Mouse (Mus musculus) lung, postnatal 4 days (tissue): ENCODE measurements around the gene Hif3a.

Experiments used
- DNase-seq, 2 experiments: peaks; one replicate each; pipeline ENCODE4 v3.0.0; 2021

The Hif3a gene

DNA sequence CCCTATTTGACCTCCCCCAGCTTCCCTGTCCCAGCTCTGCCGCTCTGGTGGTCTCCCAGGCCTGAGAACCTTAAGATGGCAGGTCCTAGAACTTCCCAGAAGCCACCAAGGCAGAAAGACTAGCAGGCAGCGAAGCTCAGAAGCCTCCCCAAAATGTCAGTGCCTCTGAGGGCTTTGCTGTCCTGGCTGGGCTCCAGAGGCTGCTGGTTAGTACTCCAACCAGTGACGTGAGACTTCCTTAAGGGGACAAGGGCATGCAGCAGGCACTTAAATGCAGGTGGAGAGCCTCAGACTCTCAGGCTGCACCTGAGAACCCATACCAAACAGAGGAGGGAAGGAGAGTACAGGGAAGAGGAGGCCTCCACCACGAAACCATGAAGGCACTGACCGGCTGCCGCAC, 38.1 kb downstream of the Hif3a start:
- peak; percentile 68 to 74 for DNase-seq

DNA sequence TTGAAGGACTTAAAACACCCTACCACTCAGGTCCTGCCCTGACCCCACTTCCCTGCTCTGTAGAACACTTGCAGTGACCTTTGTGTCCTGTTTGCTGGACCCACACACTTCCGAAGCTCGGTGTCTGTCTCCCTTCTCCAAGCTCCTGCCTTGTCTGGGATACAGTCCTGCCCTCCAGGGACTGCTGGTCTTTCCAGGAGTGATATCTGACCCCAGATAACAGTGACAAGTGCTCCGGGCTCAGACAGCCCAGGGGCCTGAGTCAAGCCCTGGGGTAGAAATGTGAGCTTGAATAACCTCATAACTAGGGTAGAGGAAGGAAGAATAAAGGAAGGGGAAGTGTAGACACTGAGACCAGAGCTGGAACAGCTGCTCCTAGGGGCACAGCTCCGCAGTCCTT, 38.5 kb downstream of the Hif3a start:
- no peak for DNase-seq

GRCm38 (mm10) chr7:17022176-17022575, 40.1 kb downstream of the Hif3a start:
- DNase-seq = no peak

DNA sequence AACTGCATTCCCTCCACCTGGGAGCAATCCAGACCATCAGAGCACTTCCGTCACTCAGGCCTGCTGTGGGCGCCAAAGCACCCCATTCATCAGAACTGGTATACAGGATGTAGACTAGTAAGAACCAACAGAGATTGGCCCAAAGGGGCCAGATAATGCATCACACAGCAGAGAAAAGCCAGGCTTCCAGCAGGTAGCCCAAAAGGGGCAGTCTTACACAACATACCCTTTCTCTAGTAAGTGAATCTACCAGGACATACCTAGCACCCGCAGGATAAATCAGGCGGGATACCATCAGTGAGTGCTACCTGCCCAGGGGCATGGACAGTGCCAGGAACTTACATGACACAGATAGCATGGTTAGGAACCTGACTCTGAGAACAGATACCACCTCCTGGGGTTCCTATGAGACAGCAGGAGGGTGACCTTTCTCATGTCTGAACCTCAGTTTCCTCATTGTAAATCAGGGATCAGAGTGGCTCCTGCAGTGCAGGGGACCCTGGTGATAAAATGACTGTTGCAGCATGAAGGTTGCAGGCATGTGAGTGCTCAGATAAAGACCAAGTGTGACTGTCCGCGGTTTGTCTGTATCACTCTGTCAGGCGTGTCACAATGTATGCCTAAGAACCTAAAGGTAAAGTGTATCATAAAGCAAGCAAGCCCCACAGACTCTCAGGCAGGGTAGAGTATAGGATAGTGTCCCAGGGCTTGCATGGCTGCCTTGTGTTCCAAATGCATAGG, 42.6 kb downstream of the Hif3a start:
- no peak for DNase-seq

GRCm38 (mm10) chr7:17017921-17018320, 44.3 kb downstream of the Hif3a start:
- no peak for DNase-seq

DNA sequence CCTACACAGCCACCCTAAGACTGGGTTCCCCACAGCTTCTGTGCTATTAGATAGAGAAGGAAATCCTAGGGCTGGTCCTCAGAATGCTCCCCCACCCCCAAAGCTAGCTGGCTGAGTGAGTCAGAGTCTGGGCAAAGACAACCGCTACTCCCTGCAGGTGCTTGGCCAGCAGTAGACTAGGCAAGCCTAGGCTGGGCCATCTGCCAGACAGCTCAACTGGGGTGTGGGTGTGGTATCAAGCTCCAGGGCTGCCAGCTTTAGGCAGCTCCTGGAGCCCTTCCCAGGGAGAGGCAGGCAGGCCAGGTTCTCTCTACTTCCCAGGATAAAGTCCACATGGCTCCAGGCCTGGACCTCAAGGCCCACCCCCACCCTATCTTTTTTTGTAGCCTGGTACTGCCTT, 45.2 kb downstream of the Hif3a start:
- DNase-seq = peak; percentile 77 to 87

DNA sequence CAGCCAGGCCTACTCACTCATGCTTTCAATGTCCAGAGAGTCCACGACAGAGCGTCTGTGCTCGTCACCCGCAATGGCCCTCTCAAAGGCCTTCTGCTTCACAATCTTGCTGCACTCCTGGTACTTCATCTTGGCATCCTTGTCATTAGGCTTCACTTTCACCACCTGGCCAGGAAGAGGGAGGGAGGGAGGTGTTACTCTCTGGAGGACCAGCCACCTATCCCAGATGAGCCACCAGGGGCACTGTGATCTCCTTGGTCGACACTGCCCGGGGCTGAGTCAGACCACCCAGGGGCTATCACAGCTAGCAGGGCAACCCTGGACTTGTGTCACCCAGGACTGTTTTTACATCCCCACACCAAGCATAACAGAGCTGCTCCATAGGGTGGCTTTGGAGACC, 46.8 kb downstream of the Hif3a start:
- no peak for DNase-seq

- no peak for DNase-seq
These were observed 50.2 kb downstream of the Hif3a start for GRCm38 (mm10) chr7:17011909-17012590.

- DNase-seq = peak in 1 of 2 experiments; percentile 36
These were observed 52.2 kb downstream of the Hif3a start for GRCm38 (mm10) chr7:17010010-17010347.

DNA sequence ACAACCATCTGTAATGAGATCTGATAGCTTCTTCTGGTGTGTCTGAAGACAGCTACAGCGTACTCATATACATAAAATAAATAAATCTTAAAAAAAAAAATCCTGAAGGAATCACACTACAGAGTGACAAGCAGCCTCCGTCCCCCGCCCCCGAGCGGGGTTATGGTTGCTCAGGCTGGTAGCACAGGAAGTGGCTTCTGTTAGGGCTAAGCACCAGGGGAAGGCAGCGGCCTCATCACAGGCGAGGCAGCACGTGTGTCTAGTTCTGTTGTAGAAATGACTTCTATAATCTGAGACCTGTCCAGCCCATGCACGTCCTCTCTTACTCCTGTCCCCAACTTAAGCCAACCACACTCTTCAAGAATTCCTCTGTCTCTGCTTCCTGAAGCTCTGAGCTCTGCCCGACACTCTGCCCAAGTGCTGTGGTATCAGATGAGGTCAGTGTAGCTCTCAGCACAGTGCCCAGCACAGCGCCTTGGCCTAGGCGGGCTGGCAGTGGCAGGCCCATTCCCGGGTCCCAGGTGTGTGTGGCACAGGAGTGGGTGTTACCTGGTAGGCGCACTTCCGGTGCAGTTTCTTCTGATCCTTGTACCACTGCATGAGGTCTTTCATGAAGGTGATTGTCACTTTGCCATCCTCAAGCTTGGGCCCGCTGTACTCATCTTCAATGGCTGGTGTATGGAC, 52.8 kb downstream of the Hif3a start:
- DNase-seq = no peak

GRCm38 (mm10) chr7:17007300-17007699, 54.9 kb downstream of the Hif3a start:
- peak; percentile 30 to 46 for DNase-seq

DNA sequence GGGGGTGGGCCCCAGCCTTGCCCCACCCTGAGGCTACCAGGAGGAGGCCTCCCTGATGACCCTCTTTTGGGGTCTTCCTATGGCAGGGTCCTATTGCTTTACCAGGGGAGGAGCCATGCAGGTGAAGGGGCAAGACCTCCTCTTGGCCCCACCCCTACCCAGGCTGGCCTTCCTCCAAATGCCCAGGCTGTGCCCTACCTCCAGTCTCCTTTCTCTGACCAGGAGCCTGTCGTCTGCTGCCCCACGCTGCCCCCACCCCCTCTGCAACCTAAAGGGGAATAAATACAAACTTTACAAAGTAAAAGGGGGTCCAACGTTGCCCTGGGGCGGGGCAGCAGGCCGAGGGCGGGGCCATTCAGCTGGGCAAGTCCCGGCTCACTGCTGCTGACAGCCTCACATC, 57.5 kb downstream of the Hif3a start:
- DNase-seq = no peak

GRCm38 (mm10) chr7:17003230-17003960, 58.8 kb downstream of the Hif3a start:
- no peak for DNase-seq

- peak; percentile 72 to 85 for DNase-seq
These were observed 59.6 kb downstream of the Hif3a start for GRCm38 (mm10) chr7:17002375-17003195.

- peak; percentile 83 to 92 for DNase-seq
These were observed 62.6 kb downstream of the Hif3a start for GRCm38 (mm10) chr7:16999650-17000049.

DNA sequence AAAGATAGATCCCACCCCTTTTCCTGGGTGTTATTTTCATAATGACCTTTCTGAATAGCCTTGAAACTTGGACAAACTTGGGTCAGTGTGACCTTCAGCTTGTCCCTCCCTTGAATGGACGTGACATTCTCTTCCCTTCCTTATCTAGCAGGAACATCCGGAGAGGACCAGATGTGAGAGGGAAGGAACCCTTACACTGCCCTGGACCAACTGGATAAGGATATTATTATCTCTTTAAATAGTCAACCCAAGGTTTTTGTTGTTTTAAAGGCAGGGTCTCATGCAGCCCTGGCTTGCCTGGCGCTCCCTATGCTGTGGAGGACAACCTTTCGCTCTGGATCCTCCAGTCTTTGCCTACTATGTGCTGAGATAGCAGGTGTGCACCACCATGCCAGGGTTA, 63.0 kb downstream of the Hif3a start:
- DNase-seq = no peak

DNA sequence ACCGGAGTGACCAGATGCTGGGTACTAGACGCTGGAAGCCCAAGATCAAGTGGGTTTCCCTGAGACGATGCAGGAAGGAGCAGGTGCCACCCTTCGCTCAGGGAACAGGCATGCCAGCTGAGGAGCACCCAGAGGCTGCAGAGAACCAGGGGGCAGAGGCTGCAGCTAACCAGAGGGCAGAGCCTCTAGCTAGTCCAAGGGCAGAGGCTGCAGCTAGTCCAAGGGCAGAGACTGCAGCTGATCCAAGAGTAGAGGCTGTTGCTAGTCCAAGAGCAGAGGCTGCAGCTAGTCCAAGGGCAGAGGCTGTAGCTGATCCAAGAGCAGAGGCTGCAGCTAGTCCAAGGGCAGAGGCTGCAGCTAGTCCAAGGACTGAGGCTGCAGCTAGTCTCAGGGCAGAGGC, 66.9 kb downstream of the Hif3a start:
- DNase-seq = no peak

GRCm38 (mm10) chr7:16994400-16994799, 67.8 kb downstream of the Hif3a start:
- peak in 1 of 2 experiments; percentile 17 for DNase-seq

- DNase-seq = peak; percentile 85 to 94
These were observed 68.4 kb downstream of the Hif3a start for GRCm38 (mm10) chr7:16993651-16994399.

GRCm38 (mm10) chr7:16992451-16992807, 69.8 kb downstream of the Hif3a start, which contains the start of gene Ccdc8:
Gene Ccdc8 (plus strand): TSS chr7:16992708.
- DNase-seq = no peak

GRCm38 (mm10) chr7:16991681-16992450, 70.4 kb downstream of the Hif3a start:
- no peak for DNase-seq
